Mouse (Mus musculus): ENCODE data around the gene Wrap53. TPM values are rescaled to one million over a fixed set of nuclear protein-coding genes. Genes with fewer than 3 reads are reported as not detected.

Wrap53 gene
- polyA plus RNA-seq, 1 experiment: 11.0 TPM

- TF ChIP-seq GATA1 (IDR thresholded peaks at IDR 0.05; ENCODE audit: low read length): no peak
These were observed 52.7 kb downstream of the Wrap53 start for GRCm38 (mm10) chr11:69527098-69528030.

GRCm38 (mm10) chr11:69526631-69527030 is 53.4 kb downstream of the Wrap53 start:
- no peak for TF ChIP-seq GATA1 (IDR thresholded peaks at IDR 0.05; ENCODE audit: low read length)

DNA sequence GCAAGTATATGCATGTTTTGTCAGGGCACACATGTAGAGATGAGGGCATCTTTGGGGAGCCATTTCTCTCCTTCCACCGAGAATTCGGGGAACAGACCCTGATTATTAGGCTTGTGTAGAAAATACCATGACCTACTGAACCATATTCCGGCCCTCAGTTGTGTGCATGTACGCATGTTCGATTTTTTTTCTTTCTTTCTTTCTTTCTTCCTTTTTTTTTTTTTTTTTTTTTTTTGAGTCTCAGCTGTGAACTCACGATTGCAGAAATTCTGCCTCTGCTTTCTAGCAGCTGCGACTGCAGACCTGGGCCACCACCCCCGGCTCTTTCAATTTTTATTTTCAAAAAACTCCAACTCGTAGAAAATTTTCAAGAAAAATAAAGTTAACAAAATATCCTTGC is 54.4 kb downstream of the Wrap53 start:
- no peak for TF ChIP-seq GATA1 (IDR thresholded peaks at IDR 0.05; ENCODE audit: low read length)

- TF ChIP-seq GATA1 (IDR thresholded peaks at IDR 0.05; ENCODE audit: low read length): no peak
These were observed 56.4 kb downstream of the Wrap53 start for GRCm38 (mm10) chr11:69523651-69524050.

DNA sequence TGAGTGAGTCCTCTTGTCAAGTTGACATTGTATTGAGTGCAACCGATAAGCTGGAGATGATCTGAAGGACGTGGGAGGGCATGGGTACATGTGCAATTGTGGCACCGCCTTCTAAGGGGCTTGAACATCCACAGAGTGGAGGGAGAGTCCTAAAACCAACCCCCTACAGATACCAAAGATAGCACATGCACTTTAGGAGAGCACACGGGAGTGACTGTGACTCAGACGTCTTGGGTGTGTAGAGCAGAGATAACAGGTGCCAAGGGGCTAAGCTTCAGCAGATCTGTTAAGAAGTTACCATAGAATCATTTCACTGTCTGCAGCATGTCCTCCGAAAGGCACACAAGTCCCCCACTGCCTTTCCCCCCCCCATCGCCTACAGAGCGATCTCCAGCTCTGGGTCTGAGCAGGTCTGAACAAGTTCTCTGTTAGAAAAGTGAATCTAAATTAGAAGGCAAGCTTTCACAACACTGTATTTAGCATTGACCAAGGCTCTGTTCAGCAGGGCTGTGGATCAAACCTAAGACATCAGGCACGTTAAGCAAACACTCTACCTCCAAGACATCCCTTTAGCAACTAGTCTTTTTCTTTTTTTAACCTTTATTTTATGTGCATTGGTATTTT is 58.4 kb downstream of the Wrap53 start:
- peak; percentile 52 for TF ChIP-seq GATA1 (IDR thresholded peaks at IDR 0.05; ENCODE audit: low read length)

DNA sequence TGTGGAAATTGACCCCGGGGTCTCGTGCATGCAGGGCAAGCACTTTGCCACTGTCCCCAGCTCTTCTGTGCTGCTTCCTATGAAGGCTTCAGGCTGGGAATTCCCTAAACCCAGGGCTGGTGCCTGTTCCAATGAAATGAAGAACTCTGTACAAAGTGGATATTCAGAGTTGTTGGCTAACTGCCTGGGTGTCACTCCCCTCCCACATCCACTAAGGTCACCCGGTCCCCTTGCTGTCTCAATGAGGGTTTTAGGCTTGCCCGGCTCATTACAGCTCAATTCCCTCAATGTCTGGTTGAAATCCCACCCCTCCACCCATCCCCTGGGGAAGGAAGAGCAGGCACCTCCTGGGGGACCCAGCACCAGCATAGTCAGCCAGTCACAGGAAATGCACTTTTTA is 60.1 kb downstream of the Wrap53 start:
- no peak for TF ChIP-seq GATA1 (IDR thresholded peaks at IDR 0.05; ENCODE audit: low read length)

- TF ChIP-seq GATA1 (IDR thresholded peaks at IDR 0.05; ENCODE audit: low read length): no peak
These were observed 63.4 kb downstream of the Wrap53 start for GRCm38 (mm10) chr11:69516661-69517060.

GRCm38 (mm10) chr11:69516151-69516640 is 63.9 kb downstream of the Wrap53 start:
- TF ChIP-seq GATA1 (IDR thresholded peaks at IDR 0.05; ENCODE audit: low read length): no peak

GRCm38 (mm10) chr11:69513840-69514239 is 66.2 kb downstream of the Wrap53 start:
- no peak for TF ChIP-seq GATA1 (IDR thresholded peaks at IDR 0.05; ENCODE audit: low read length)

Other genes with a start within 250 kb of the Wrap53 start
- gene Rnf227, start 239.8 kb downstream of the Wrap53 start, polyA plus RNA-seq (2012): not detected in 2 replicates
- 279 and 331 TPM in 2 replicates for gene Chd3, start 210.8 kb downstream of the Wrap53 start, polyA plus RNA-seq (2012)
- 126 and 142 TPM in 2 replicates for gene Naa38, start 184.8 kb downstream of the Wrap53 start, polyA plus RNA-seq (2012)
- 7.4 and 7.5 TPM in 2 replicates for gene Cyb5d1, start 184.6 kb downstream of the Wrap53 start, polyA plus RNA-seq (2012)
- 2.3 and 3.6 TPM in 2 replicates for gene Tmem88, start 182.0 kb downstream of the Wrap53 start, polyA plus RNA-seq (2012)
- gene Kdm6b, start 166.6 kb downstream of the Wrap53 start, polyA plus RNA-seq (2012): 59.3 and 72.1 TPM in 2 replicates
- 0.01 and 0.02 TPM in 2 replicates for gene Dnah2, start 31.1 kb downstream of the Wrap53 start, polyA plus RNA-seq (2012)
- gene Efnb3, start 20.1 kb downstream of the Wrap53 start, polyA plus RNA-seq (2012): 0.66 and 0.68 TPM in 2 replicates
- 209 and 211 TPM in 2 replicates for gene Trp53, start 104 bp upstream of the Wrap53 start, polyA plus RNA-seq (2012)
- 69.6 and 87.4 TPM in 2 replicates for gene Atp1b2, start 25.7 kb upstream of the Wrap53 start, polyA plus RNA-seq (2012)
- not detected in 2 replicates for gene Shbg, start 37.6 kb upstream of the Wrap53 start, polyA plus RNA-seq (2012)
- not detected in 2 replicates for gene Sat2, start 41.8 kb upstream of the Wrap53 start, polyA plus RNA-seq (2012)
- 76.6 and 104 TPM in 2 replicates for gene Fxr2, start 52.7 kb upstream of the Wrap53 start, polyA plus RNA-seq (2012)
- 0.30 and 0.49 TPM in 2 replicates for gene Sox15, start 75.1 kb upstream of the Wrap53 start, polyA plus RNA-seq (2012)
- 24.4 and 30.0 TPM in 2 replicates for gene Mpdu1, start 82.4 kb upstream of the Wrap53 start, polyA plus RNA-seq (2012)
- 1.1 and 1.2 TPM in 2 replicates for gene Cd68, start 85.9 kb upstream of the Wrap53 start, polyA plus RNA-seq (2012)
- 326 and 403 TPM in 2 replicates for gene Eif4a1, start 92.2 kb upstream of the Wrap53 start, polyA plus RNA-seq (2012)
- gene Senp3, start 101.8 kb upstream of the Wrap53 start, polyA plus RNA-seq (2012): 117 and 153 TPM in 2 replicates
- not detected in 2 replicates for gene Tnfsf13, start 105.5 kb upstream of the Wrap53 start, polyA plus RNA-seq (2012)
- not detected in 2 replicates for gene Tnfsf12, start 115.6 kb upstream of the Wrap53 start, polyA plus RNA-seq (2012)
- gene Tnfsfm13, start 115.8 kb upstream of the Wrap53 start, polyA plus RNA-seq (2012): not detected in 2 replicates
- 65.1 and 65.3 TPM in 2 replicates for gene Polr2a, start 178.4 kb upstream of the Wrap53 start, polyA plus RNA-seq (2012)
- gene Slc35g3, start 181.7 kb upstream of the Wrap53 start, polyA plus RNA-seq (2012): not detected in 2 replicates
- 14.5 and 15.2 TPM in 2 replicates for gene Zbtb4, start 185.7 kb upstream of the Wrap53 start, polyA plus RNA-seq (2012)
- 0.03 and 0.11 TPM in 2 replicates for gene Chrnb1, start 215.7 kb upstream of the Wrap53 start, polyA plus RNA-seq (2012)
- 0.39 and 0.53 TPM in 2 replicates for gene Fgf11, start 221.6 kb upstream of the Wrap53 start, polyA plus RNA-seq (2012)
- not detected in 2 replicates for gene Tmem102, start 225.4 kb upstream of the Wrap53 start, polyA plus RNA-seq (2012)
- not detected in 2 replicates for gene Gm39566, start 235.0 kb upstream of the Wrap53 start, polyA plus RNA-seq (2012)
- gene Spem2, start 238.2 kb upstream of the Wrap53 start, polyA plus RNA-seq (2012): not detected in 2 replicates
- gene Spem1, start 241.9 kb upstream of the Wrap53 start, polyA plus RNA-seq (2012): not detected in 2 replicates

All from G1E-ER4 (cell line).